Mouse (Mus musculus) cerebellum, adult 18-20 months (tissue): ENCODE measurements around the gene Dgkb.

Experiments used
- DNase-seq, 2 experiments: peaks; one replicate each; pipeline ENCODE4 v3.0.0; 2021

Gene Dgkb

GRCm38 (mm10) chr12:37817426-37817825 lies at the start of gene Dgkb:
Gene Dgkb (plus strand): TSS chr12:37817726.
- no peak for DNase-seq

- DNase-seq = no peak
These were observed 47.7 kb upstream of the Dgkb start for GRCm38 (mm10) chr12:37769844-37770243.

- peak; percentile 34 to 47 for DNase-seq
These were observed 43.7 kb upstream of the Dgkb start for GRCm38 (mm10) chr12:37773681-37774357.

GRCm38 (mm10) chr12:37774591-37774990 lies 42.9 kb upstream of the Dgkb start:
- no peak for DNase-seq

- DNase-seq = no peak
These were observed 21.1 kb upstream of the Dgkb start for GRCm38 (mm10) chr12:37796265-37796928.

DNA sequence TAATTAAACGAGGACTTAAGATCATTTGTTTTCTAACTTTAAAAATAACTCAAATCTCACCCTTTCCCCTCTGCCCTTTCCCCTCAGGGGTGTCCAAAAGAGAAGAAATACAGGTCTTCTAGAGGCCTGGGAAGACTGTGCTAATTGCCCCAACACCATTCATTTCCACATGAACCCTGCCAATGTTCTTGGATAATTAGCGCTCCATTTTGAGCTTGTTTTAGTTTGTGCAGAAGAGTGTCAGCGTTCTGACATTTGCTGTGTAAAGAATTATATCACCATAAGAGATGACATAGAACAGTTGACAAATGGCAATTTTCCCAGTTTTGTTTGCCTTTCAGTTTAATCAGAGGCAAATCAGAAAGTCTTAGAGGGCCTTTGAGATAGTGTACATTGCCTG lies 3.4 kb upstream of the Dgkb start:
- DNase-seq = no peak

- DNase-seq = no peak
These were observed 3.7 kb downstream of the Dgkb start for GRCm38 (mm10) chr12:37821052-37821810.

DNA sequence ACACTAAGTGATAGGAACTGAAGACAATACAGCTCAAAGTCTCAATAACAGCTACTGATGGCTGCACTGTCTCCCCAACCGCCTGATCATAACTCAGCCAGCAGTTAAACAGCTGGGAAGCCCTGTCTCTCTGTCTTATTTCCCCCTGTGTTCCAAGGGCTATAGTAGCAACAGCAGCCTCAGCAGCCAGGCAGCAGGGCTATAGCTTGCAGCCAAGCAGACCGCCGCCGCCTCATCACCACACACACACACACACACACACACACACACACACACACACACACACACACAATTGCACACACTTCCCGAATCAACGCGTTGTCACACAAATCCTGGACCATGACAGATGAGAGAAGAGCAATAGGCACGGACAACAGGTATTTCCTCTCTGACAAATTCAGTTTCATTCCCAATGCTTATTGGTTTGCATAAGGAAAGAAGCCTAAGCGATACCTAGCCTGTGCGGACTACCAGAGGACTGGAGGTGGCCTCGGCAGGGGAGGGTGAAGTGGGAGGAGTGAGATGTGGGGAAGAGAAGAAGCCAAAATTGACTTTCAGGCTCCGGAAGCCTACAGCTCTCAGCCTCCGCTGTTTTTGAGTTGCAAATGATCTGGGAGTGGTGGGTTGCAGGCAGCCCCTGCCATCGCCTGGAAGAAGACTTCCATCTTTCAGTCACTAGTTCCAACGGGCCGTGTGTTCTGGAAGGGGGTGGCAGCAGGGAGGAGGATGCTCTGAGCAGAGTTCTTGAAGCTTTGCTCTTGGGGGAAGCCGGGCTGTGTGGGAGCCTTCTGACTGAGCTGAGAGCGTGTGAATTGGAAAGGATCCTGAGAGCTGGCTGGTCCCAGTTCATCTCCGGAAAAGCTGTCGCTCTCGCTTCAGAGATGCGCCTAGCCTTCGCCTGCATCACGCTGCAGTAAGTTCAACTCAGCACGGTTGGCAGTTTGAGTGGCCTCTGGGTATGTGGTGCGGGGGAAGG lies 62.8 kb downstream of the Dgkb start:
- DNase-seq = peak; percentile 49 to 63

GRCm38 (mm10) chr12:37881376-37881775 lies 63.9 kb downstream of the Dgkb start:
- DNase-seq = peak in 1 of 2 experiments; percentile 20

- no peak for DNase-seq
These were observed 65.3 kb downstream of the Dgkb start for GRCm38 (mm10) chr12:37882796-37883195.

DNA sequence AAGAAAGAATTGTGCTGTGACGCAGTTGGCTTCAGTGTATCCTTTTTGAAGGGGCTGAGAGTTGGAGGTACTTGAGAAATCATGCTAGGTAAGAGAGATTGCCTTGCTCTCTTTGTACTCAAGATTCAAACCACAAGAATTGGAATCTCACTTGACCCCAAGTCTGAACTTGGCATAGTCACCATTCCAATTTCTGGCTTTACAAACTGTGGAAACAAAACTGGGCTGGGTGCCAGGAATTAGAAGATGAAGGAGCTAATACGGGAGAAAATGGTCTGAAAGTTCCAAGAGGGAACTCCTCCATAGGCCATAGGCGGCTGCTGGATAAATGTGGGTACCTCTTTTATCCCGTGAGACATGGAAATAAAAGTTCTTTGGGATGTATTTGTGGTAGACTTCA lies 66.3 kb downstream of the Dgkb start:
- DNase-seq = no peak

DNA sequence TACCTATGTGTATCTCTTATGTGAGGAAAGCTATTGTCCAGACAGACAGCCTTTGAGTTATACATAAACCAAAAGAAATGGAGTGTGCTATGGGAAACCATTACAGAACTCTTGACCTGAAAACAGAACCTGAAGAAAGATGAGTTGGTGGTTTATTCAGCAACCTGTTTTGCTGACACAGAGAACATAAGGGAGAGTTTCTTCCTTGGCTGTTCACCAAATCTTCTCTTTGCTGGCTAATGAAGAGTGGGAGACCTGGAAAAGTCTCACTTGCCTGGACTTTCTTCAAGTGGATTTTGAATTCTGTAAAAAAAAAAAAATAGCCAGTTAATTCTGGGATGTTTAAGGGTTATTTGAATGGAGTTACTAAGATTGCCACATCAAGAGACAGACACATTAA lies 71.1 kb downstream of the Dgkb start:
- no peak for DNase-seq

GRCm38 (mm10) chr12:37889431-37889830 lies 71.9 kb downstream of the Dgkb start:
- no peak for DNase-seq

GRCm38 (mm10) chr12:37891336-37891735 lies 73.8 kb downstream of the Dgkb start:
- DNase-seq = no peak

DNA sequence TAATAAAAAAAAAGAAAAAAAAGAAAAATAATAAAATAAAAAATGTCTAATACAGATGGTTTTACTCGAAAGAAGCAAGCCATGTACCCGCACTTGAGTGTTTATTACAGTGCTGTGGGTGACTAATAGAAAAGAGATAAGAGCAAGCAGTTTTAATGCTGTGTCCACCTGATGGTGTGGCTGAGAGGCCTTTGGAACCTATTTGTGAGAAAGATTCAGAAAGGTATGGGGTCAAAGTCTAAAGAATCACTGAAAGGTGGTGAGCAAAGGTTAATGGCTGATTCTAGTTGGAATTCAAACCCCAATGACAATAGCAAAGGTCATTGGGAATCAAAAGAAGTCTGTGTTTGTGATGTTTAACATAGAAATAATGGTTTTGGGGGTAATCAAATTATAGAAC lies 124.6 kb downstream of the Dgkb start:
- DNase-seq = no peak

DNA sequence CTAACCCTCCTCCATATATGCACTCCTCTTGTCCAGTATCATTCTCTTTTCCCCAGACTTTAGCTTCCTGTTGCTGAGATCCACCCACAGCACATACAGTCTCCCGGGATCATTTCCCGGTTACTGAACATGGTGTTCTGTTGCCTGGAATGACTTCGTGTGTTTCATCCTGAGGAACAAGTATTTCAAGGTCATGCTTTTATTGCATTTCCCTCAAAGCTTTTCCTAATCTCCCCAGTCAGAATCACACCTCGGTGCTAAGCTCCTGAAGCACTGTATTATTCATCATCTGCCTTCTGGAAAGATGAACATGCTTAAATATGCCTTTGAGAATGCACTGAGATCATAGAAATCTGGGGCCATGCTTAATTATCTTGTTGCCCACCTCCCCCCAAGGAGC lies 138.7 kb downstream of the Dgkb start:
- no peak for DNase-seq

DNA sequence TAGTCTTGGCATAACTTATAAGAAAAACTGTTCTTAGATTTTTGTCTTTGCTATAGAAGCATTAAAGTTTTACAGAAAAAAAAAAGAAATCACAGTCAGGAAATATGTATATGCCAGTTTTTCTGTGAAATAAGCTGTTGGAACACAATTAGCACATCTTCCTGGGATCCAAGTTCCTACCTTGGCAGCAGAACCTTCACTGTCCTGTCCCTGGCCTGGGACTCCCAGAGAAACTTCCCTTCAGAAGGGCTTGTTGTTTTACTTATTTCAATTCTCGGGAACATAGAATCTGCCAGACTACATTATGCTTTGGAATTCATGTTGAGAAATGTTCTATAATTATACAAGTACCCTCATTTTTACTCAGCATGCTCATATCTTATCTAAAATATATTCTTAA lies 154.0 kb downstream of the Dgkb start:
- no peak for DNase-seq

DNA sequence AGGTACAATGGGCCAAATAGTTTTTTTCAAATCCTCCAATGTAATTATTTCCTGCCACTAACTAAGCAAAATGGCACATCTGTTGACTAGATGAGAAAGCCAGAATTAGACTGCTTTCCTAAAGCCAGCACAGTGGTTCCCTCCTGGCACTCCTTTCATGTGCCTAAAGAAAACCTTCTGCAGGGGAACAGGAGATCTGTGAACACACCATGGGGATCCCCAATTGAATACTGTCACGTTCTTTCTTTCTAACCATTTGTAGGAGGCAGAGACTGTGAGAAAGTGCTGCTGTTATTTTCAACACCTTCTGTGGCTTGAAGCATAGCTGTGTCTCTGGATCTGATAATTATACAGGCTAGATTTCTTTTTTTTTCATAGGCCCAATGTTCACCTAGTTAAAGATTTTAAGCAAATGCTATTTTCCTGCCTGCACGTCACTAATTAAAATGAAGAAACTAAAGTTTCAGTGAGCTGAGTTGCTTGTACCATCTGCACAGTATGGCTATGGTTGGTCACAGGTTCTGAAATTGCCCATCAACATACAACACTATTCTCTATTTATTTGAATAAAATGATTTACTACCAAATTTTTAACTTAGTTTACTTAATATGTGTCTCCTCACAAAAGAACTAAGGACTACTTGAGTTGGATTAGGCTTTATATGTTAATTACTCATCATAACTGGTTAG lies 161.1 kb downstream of the Dgkb start:
- DNase-seq = no peak

- no peak for DNase-seq
These were observed 167.8 kb downstream of the Dgkb start for GRCm38 (mm10) chr12:37985352-37985751.

DNA sequence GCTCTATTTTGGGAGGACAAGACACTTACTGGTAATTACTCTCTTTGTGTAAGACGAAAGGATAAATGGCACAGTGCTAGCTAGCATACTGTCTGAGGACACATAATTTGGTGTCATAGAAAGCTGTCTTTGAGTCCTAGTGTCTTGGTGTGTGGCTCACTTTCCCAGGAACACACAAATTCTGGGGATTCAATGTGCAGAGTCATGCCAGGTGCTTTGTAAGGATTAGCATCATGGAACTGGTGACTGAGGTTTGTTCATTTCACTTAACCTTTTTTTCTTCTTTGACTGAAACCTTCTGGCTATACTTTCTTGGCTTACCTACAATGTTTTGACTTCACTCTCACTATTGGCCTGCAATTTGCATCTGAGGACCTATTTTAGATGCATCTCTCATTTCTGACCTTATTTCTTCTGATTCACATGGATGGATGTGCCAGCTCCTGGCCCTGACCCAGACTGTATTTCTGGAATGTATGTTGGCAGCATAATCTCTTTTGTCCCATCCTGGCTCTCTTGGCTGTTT lies 170.6 kb downstream of the Dgkb start:
- peak; percentile 73 to 75 for DNase-seq

DNA sequence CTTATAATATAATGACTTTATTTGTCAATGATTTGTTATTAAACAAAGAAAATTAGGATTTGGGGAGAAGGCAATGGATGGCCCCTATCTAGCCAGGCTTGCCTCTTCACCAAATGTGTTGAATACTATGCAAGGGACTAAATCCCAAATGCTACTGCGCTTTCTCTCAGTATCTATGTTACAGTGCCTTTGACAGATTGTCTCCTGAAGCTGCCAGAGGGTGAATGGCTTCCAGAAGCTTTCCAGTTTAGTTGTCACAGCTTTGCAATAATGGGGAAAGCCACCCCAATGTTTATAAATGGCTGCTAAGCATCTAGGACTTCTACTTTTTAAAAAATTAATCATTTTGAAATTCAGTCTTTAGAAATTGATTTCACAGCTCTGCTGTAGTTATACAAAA lies 175.7 kb downstream of the Dgkb start:
- DNase-seq = no peak

DNA sequence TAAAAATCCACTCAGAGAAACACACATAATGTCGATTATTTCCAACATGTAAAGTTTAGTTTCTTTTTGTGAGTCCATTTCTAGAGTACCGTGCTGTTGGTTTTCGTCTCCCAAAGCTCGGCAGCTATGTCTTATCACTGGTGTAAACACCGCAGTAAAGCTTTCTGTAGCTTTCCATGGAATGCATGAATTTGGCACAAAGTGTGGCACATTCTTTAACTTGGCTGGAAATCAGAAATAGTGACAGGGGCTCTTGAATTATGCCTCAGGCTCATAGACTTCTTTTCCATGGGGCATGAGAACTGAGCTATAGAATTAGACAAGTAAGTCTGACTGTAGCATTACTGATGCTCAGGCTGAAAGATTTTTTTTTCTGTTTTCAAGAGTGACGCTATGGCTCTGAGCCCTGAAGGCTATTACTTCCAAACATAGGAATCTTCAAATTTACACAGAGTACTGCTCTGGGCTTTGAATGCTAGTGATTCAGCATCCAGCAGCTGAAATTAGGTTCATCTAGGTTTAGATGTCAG lies 179.0 kb downstream of the Dgkb start:
- DNase-seq = no peak
